Mouse (Mus musculus) adrenal gland, postnatal 10 days (tissue): Measurements from ENCODE around the gene Slc16a13. TPM values are rescaled to one million over a fixed set of nuclear protein-coding genes. Genes with fewer than 3 reads are reported as not detected.

Source experiments
- DNase-seq: peaks from one replicate; pipeline ENCODE4 v3.0.0; 2021; ENCODE audit warnings: mixed read lengths
- total RNA-seq, 2 experiments: library from RNA; stranded (reverse); gene quantifications; 2 replicates each; pipeline ENCODE4 v1.2.3; 2021

Slc16a13 gene
- total RNA-seq, 2 experiments from 2014 or later: 3.8 to 6.2 TPM

DNA sequence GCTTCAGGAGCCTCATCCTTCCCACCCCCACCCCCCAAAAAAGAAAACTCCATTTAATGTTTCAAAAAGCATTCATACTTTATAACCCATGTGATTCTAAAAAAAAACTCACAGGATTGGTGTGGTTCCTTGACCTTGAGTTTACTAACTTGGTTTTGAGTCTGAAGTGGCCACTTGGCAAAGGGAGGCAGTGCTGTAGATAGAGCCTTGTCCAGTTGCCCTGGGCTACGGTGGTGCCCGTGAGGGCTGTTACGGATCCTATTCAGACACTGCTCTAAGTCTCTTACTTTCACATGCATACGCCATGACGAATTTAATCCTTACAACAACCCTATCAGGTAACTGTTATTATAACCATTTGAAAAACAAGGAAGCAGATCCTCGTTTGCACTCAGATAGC is 8.9 kb downstream of the Slc16a13 start:
- DNase-seq: no peak

DNA sequence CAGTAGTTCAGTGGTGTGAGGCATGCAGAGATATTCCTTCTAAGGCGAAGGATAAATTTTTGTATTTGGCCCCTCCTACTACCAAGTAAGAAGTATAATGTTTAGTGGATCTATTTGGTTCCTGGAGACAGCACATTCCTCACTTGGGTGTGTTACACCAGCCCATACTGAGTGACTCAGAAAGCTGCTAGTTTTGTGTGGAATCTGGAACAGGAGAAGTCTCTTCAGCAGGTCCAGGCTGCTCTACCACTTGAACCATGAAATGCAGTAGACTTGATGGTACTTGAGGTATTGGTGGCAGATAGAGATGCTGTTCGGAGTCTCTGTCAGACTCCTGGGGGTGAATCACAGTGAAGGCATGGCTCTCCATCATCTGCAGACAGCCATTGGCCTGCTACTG is 10.2 kb downstream of the Slc16a13 start:
- DNase-seq: no peak

DNA sequence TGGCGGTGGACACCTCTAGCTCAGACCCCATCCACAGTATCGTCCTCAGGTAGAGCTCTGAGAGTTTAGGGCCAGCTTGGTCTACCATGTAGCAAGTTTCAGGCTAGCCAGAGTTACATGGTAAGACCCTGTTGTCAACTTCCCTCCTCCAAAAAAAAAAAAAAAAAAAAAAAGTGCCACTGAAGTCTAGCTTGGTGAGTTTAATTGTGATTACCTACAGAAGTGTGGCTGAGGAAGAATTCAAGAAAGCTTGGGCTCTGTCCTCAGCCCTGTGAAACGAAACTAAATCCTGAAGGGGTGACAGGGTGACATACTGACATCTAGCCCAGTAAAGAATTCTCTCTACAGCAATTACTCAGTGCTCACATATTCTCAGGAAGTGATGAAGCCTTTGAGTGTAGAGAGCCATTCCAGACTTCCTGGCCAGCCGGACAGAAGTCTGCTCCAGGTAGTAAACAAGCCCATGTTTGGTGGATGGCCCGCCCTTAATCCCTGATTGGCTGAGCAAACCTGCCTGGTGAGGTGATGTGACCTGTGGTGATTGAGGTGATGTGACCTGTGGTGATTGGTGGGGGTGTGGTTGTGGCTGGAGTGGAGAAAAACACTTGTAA is 12.0 kb downstream of the Slc16a13 start:
- DNase-seq: no peak

GRCm38 (mm10) chr11:70207283-70207682 is 13.6 kb downstream of the Slc16a13 start:
- no peak for DNase-seq

GRCm38 (mm10) chr11:70206801-70207200 is 14.1 kb downstream of the Slc16a13 start:
- DNase-seq: no peak

GRCm38 (mm10) chr11:70201691-70202090 is 19.2 kb downstream of the Slc16a13 start:
- peak; percentile 92 for DNase-seq

- DNase-seq: no peak
Observed at GRCm38 (mm10) chr11:70200036-70200608, 20.7 kb downstream of the Slc16a13 start.

- DNase-seq: no peak
Observed at GRCm38 (mm10) chr11:70199107-70199506, 21.8 kb downstream of the Slc16a13 start.

- DNase-seq: no peak
Observed at GRCm38 (mm10) chr11:70198332-70198731, 22.5 kb downstream of the Slc16a13 start.

DNA sequence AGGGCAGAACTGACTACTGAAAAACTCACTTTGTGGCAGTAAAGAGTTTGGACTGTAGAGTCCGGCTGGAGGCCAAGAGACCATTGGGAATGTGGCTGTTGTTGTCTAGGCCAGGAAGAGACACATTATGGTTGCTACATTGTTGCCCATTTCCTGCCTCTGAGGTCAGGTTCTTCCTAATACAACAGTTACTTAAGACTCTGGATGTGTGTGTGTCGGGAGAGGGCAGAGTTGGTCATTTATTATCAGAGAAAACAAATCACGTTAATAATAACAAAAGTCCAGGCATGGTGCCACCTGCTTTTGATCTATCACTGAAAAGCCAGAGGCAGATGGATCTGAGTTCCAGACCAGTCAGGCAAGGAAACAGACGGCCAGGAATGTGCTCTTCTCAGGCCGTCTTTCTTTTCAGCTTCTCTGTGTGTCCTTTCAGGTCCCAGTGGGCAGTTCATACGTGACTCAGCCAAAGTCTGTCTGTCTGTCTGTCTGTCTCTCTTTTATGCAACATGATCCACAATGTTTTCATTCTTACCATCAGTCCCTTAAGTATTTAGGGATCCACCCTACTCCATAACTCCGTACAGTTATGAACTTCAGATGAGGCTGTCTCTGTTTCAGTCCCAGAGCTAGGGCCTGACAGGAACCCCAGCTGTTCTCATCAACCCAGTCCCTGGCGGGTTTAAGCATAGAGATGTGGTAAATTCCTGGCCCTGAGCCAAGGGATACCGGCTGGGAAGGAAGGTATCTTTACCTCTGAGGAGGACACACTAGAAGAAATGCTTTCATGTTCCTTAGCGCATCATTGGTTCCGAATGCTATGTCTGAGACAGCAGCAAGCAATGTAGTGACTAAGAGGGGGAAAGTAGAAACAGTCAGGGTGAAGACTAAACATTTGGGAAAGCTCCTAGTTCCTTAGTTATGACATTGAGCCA is 27.2 kb downstream of the Slc16a13 start:
- DNase-seq: no peak

DNA sequence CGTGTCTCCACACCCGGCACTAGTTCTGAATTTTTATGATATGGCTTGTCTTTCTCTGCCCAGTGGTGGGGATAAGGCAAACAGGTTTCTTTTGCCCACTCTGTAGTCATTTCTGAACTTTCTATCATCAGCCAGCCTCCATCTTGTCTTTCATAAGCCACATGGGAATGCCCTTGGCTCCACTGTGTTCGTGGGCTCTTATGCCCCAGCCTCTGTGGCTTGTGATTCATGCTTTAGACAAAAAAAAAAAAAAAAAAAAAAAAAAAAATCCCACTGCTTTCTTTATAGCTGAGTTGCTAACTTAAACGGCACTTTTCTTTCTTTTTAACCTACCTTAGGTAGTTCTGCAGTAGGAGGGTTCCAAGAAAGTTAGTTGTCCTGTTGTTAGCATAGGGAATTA is 28.7 kb downstream of the Slc16a13 start:
- DNase-seq: no peak

DNA sequence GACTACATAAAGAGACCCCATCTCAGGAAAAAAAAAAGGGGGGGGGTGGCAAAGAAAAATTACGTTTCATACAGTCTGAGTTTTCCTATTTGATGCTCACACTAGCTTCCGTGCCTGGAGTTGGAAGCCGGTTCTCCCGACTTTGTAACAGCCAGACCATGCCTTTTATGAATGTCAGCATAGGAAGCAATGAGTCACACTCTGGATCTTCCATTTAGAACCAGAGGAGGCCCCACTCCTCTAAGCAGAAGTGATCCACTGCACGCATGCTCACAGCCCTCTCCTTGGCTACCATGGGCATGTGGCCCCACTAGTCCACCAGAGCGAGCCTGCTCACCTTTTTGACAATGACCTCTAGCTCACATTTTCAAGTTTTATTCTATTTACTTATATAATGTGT is 29.7 kb downstream of the Slc16a13 start:
- no peak for DNase-seq

DNA sequence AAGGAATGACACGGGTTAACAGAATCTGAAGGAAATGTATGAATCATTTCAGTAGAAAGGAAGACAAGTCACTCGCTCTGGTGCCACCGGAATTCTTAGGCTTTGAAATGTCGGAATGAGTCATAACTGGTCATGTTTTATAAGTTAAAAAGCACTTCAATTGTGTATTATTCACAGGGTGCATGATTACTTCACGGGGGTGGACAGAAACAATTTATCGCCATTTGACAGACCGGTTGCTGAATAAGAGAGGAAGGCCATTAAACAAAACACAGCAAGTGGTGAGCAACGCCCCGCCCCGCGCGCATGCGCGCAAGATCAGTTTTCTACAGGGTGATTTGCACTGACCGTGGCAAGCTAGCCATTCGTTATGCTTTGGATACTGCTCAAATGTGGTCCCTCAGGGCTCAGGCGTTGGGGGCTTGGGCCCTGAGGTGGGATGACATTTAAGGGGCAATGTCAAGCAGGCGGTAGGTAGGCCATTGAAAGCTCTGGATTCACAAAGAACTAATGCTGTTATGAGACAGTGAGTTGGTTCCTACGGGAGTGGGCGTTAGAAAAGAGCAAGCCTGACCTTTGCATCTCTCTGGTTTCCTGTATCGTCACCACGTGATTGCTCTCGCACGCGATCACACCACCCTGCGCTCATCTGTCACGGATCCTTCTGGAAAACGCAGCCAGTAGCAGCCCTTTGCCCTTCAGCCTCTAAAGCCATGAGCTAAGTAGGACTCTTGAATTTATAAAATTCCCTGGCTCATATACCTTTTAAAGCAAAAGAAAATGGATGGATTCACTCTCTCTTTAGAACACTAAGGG is 31.3 kb downstream of the Slc16a13 start:
- peak; percentile 78 for DNase-seq

GRCm38 (mm10) chr11:70185120-70185519 is 35.7 kb downstream of the Slc16a13 start:
- DNase-seq: no peak

DNA sequence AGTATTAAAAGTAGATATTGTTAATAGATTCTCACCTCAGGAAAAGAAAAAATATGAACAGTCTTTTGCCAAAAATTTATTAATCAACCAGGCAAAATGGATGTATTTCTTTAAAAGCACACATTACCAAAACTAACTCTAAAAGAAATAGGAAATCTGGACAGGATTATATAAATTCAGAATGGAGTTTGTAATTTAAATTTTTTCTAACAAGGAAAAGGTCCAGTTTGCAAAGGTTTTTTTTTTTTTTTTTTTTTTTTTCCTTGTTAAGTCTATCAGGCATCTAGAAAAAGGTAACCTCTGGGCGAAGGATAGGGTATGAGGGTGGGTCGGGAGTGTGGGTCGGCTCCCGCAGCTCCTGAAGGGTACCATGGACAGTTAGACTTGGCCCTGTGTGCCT is 40.4 kb downstream of the Slc16a13 start:
- DNase-seq: no peak

DNA sequence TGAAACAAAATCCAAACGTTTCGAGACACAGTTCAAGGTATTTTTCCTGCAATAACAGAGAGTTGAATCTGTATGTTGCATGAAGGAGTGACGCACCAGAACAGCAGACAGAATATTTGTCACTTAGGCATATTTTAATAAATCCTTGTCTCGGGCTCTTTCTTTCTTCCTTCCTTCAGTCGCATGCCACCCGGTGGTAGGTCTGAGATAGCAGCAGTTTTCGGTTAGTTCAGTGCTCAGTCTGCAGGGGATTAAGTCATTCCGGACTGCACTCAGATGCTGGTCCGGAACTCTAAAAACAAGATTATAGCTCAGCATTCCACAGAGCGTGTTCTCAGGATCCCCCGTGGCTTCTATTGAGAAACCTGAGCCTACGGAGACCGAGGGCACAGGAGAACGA is 41.5 kb downstream of the Slc16a13 start:
- DNase-seq: peak; percentile 41

DNA sequence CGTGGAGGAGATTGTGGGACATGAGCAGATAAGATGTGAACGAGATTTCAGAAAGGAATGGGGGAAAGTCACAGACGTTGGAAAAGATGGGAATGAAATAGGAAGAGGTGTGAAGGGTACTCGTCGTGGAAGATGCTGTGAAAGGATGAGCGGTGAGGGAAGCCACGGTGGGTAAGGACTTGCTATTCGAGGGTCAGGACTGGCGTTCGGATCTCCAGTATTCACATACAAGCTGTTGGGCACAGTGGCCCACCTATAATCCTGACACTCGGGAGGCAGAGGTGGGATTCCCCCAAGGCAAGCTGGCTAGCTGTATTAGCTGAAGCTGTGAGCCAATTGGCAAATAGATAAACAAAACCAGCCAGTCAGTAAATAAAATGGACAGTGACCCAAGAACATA is 42.1 kb downstream of the Slc16a13 start:
- DNase-seq: no peak

- no peak for DNase-seq
Observed at GRCm38 (mm10) chr11:70178311-70178710, 42.6 kb downstream of the Slc16a13 start.

GRCm38 (mm10) chr11:70177647-70178046 is 43.2 kb downstream of the Slc16a13 start:
- no peak for DNase-seq

DNA sequence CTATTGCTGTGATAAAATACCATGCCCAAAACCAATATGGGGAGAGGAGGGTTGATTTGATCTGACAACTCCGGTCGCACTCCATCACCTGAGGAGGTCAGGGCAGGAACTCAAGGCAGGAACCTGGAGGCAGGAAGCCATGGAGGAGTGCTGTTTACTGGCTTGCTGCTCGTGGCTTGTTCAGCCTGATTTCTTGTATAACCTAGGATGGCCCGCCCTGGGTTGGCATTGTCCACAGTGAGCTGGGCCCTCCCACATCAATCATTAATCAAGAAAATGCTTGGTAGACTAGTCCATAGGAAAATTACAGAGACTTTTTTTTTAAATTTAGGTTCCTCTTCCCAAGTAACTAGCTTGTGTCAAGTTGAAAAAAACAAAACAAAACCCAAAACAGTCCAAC is 46.4 kb downstream of the Slc16a13 start:
- no peak for DNase-seq

DNA sequence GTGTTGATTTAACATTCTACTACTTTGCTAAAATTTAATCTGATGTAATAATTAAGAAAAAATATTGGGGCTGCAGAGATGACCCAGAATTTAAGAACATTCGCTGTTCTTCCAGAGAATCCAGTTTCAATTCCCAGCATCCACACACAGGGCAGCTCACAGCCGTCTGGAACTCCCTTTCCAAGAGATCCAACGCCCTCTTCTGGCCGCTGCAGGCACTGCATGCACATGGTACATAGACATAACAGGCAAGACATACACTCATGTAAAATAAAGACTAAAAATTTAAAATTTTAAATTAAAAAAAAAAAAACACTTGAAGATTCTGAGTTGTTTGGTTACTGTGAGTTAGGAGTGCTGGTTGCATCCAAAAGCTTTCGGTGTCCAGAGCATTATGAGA is 48.6 kb downstream of the Slc16a13 start:
- DNase-seq: no peak

- DNase-seq: peak; percentile 36
Observed at GRCm38 (mm10) chr11:70171847-70172246, 49.0 kb downstream of the Slc16a13 start.
